Mouse (Mus musculus) mesoderm, embryonic 11.5 days (tissue): ENCODE measurements at regions not wholly inside any gene's neighbourhood (a gene's known extent, or its start where the extent isn't known, plus 50 kb on each side); places are given as distances from the start of the nearest gene placed in this dataset.
A peak's percentile ranks its signal among the peaks of the same experiment; 100 is the strongest.

ENCODE experiments used
- DNase-seq: peaks from one replicate; pipeline ENCODE4 v3.0.0-alpha.2; 2012; ENCODE audit warnings: low read depth, low spot score

DNA sequence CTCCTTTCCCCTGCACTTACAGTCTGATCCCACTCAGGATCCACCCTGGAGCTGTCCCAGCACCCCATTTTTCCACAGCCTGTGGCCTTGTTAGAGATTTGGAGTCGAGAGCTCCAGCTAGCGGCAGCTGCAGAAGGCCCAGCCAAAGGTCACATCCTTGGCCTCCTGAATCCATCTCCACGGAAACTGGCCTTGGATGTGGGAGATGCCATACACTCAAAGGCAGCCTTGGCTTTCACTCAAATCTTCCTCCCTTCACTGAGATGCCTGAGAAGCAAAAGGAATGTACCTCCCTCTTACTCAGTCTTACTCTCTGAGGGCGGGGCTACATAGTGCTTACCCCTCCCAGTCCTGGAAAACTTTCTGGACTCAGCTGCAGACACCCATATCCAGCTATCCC is 56.2 kb upstream of the Ky start:
- peak; percentile 6 for DNase-seq

- no peak for DNase-seq
Observed at GRCm38 (mm10) chr9:102446066-102446465, 59.5 kb upstream of the Ky start.

GRCm38 (mm10) chr9:102442198-102442842 is 63.2 kb upstream of the Ky start:
- DNase-seq: no peak

GRCm38 (mm10) chr9:102437641-102438040 is 67.9 kb upstream of the Ky start:
- DNase-seq: no peak

DNA sequence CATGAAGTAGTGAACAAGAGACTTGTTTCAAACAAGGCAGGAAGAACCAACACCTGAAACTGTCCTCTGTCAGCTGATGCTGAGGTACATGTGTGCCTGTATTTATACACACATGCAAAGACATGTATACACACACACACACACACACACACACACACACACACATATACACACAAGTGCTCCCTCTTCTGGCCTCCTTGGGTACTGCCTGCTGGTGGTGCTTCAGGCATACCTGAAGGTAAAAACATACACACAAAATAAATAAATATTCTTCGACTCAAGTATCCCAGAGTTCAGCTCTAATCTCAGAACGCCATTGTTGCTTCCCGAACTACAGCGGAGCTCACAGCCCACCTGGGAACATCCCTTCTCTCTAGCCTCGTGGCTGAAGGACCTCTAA is 69.2 kb upstream of the Ky start:
- no peak for DNase-seq

DNA sequence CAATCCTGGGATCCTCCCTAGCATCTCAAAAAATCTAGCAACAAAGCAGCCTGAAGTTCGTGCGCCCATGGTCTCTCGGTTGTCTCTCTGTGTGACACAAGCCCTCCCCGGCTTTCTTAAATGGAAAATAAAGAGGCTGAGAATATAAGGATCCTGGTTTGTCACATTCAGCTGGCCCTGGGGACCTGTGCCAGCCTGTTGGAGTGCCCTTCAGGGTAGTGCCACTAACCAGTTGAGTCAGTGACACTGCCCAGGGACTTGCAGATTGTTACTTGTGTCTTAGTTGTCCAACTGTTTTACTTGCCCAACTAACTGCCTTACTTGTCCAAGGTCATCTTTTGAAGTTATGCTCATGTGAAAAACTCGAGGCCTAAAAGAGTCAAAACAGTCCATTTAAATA is 73.5 kb upstream of the Ephb1 start:
- no peak for DNase-seq

- no peak for DNase-seq
Observed at GRCm38 (mm10) chr9:102424672-102425345, 70.3 kb upstream of the Ephb1 start.

- peak; percentile 49 for DNase-seq
Observed at GRCm38 (mm10) chr9:102423919-102424671, 69.6 kb upstream of the Ephb1 start.

GRCm38 (mm10) chr9:102423465-102423918 is 69.0 kb upstream of the Ephb1 start:
- DNase-seq: no peak

DNA sequence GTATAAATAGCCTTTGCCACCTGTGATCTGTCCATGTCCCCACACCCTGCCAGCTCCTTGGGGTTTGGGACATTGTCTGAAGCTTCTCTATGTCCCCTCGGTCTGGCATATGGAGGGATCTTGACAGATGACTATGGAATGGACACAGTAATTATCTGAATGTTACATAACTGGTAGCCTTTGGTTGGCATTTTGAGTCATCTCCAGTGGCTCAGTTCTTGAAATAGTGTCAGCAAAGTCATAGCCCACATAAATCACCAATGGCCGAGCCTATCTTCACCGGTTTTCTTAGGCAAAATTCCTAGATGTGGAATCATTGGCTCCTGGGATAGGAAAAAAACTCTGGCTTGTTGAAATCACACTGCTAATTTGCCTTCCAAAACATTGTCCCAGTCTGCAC is 67.3 kb upstream of the Ephb1 start:
- no peak for DNase-seq

GRCm38 (mm10) chr9:102420196-102420595 is 65.7 kb upstream of the Ephb1 start:
- no peak for DNase-seq

DNA sequence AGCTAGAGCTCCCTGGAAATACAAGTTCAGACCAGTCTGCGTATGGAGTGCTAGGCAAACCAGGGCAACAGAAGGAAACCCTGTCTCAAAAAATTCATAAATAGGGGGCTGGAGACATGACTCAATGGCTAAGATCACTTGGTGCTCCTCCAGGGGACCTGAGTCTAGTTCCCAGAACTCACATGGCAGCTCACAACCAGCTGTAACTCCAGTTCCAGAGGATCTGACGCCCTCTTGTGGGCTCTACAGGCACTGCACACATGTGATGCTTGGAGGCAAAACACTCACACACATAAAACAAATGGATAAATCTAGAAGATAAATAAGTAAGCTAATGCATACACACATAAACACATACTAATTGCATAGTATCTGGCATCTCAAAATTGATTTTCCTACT is 59.1 kb upstream of the Ephb1 start:
- no peak for DNase-seq

DNA sequence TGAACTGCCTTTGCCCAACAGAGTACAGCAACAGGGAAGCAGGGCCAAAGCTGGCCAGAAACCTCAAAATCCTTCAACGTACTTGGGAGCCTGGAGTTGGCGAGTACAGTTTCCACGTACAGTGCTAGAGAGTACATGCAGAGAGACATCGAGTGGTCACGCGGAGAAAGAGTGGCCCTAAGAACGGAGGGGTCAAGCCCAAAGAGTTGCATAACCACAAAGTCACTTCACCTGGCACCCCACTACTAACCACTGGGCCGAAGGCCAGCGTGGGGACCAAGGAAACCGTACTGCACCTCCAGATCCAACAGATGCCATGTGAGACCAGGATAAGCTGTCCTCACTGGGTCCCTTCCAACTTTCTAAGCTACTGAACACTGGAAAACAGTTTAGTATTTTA is 56.2 kb upstream of the Ephb1 start:
- DNase-seq: no peak

DNA sequence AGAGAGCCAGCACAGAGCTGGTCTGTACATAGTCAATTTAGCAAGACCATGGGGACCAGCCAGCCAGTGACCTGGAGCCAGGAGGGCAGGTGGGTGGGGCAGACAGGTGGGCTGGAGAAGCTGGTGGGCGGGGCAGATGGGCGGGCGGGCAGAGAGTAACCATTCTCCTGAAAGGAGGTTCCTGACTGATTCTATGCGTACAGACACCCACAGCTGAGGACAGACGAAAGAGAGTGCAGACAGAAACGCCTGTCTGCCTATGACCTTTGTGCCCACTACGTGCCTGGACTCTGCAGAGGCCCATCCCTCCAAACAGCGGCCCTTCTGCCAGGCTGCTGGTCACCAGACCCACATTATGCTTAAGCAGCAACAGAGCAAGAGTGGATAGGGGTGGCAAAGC is 51.5 kb upstream of the Ephb1 start:
- no peak for DNase-seq
